Mouse (Mus musculus): Measurements from ENCODE around the gene Rab35. TPM values are rescaled to one million over a fixed set of nuclear protein-coding genes. Genes with fewer than 3 reads are reported as not detected.

Rab35 gene
- 27.4 and 27.6 TPM in 2 replicates for polyA plus RNA-seq (2015; fragmentation: Nextera tagmentation; extraction: Ambion mirVana)

GRCm38 (mm10) chr5:115631505-115632357 lies at the start of gene Rab35:
Gene Rab35 (plus strand): TSS chr5:115631908.

Small RNAs within 50 kb of the gene (microRNA-seq; reads per million reads assigned to microRNA genes)
- not detected for gene Mir7030

Other genes starting within 250 kb of the Rab35 start
- gene Msi1, start 202.3 kb upstream of the Rab35 start, polyA plus RNA-seq (2015; fragmentation: Nextera tagmentation; extraction: Ambion mirVana), result 30.3 and 31.9 TPM in 2 replicates
- gene Pla2g1b, start 165.6 kb upstream of the Rab35 start, polyA plus RNA-seq (2015; fragmentation: Nextera tagmentation; extraction: Ambion mirVana), result not detected in 2 replicates
- gene Sirt4, start 147.2 kb upstream of the Rab35 start, polyA plus RNA-seq (2015; fragmentation: Nextera tagmentation; extraction: Ambion mirVana), result 18.8 and 18.9 TPM in 2 replicates
- gene Pxn, start 125.2 kb upstream of the Rab35 start, polyA plus RNA-seq (2015; fragmentation: Nextera tagmentation; extraction: Ambion mirVana), result 14.9 and 16.4 TPM in 2 replicates
- gene Rplp0, start 72.4 kb upstream of the Rab35 start, polyA plus RNA-seq (2015; fragmentation: Nextera tagmentation; extraction: Ambion mirVana), result 784 and 808 TPM in 2 replicates
- gene Gcn1l1, start 66.7 kb upstream of the Rab35 start, polyA plus RNA-seq (2015; fragmentation: Nextera tagmentation; extraction: Ambion mirVana), result 24.8 and 28.2 TPM in 2 replicates
- gene Bicdl1, start 99.7 kb downstream of the Rab35 start, polyA plus RNA-seq (2015; fragmentation: Nextera tagmentation; extraction: Ambion mirVana), result 39.7 and 47.6 TPM in 2 replicates
- 64.0 and 68.6 TPM in 2 replicates for gene Cit, start 213.4 kb downstream of the Rab35 start, polyA plus RNA-seq (2015; fragmentation: Nextera tagmentation; extraction: Ambion mirVana)